Mouse (Mus musculus): Measurements from ENCODE around the gene Rbm47. TPM values are rescaled to one million over a fixed set of nuclear protein-coding genes. Genes with fewer than 3 reads are reported as not detected.
A peak's percentile ranks its signal among the peaks of the same experiment; 100 is the strongest.

Rbm47 gene
- polyA plus RNA-seq, 1 experiment: 37.2 TPM

DNA sequence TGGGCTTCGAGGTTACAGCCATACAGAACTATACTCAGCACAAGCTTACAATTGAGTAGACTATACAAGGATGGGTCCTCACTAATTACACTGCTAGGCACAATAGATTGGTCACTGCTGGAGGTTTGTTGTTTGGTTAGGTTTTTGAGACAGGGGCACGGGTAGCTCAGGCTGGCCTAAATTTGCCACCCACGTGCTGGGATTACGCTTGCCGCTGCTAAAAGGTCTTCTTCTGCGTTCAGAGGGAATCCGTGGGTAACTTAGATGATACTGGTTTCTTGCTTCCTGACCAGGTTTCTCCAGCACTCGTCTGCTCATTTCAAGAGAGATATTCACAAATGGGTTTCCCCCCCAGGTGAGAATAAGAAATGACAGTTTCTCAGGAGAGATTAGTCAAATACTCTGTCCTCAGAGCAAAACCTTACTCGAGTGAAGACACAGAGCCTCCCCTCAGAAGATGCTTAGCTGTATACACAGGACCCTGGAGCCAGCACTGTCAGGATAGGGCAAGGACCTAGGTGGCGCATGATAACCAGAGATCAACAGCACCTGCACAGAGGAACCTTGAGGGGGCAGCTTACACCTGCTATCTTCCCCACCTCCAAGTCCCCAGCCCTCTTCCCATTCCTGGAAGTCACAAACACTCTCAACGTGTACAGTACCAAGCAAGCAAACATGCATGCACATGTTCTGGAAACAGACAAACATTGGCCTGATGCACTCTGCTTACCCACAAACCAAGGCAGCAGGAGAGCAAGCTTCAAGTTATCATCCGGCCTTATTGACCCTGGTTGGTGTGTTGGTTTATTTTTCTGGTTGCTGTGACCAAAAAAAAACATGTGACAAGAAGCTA lies 104.6 kb downstream of the Rbm47 start:
- DNase-seq: no peak
- Histone ChIP-seq H3K4me1 (ENCODE audit: control insufficient read depth, insufficient read depth, low read length) (peaks cover 4% of the 10 kb centered on the region; the same call in 1 of the 2 replicates), H3K4me3 (replicated peaks; ENCODE audit: extremely low read depth, low read depth, low read length) (no peak overlapping the region)
- TF ChIP-seq POLR2A (IDR thresholded peaks at IDR 0.05; ENCODE audit: borderline replicate concordance, extremely low read depth, low read depth, low read length) (no peak), CTCF (IDR thresholded peaks at IDR 0.05; ENCODE audit: insufficient read depth, low read length) (0 out of 2 replicates have a peak, but pooled peaks have one; percentile 4)
- 78% methylated on average over 12 of the region's 12 CpGs for WGBS

DNA sequence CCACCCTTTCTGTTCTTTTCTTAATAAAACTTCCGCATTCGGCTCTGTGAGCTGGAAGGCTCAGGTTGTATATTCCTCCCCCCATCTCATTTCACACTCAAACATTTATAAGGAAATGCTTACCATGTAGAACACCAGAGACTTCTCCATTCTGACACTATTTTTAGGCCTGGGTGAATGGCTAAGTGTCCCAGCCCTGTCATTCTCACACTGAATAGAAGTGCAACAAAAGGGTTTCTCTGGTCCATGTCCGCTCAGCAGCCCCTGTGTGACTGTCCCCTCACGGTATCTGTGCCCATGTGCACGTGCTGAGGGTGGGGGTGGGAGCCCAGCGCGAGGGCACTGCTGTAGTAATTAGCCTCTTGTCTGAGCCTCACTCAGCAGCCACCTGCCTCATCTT lies 105.7 kb downstream of the Rbm47 start:
- Histone ChIP-seq H3K4me1 (ENCODE audit: control insufficient read depth, insufficient read depth, low read length) (peaks cover 4% of the 10 kb centered on the region; the same call in 1 of the 2 replicates), H3K4me3 (replicated peaks; ENCODE audit: extremely low read depth, low read depth, low read length) (no peak overlapping the region)
- no peak for TF ChIP-seq POLR2A (IDR thresholded peaks at IDR 0.05; ENCODE audit: borderline replicate concordance, extremely low read depth, low read depth, low read length)
- no peak for TF ChIP-seq CTCF (IDR thresholded peaks at IDR 0.05; ENCODE audit: insufficient read depth, low read length)
- 59% methylated on average over 7 of the region's 7 CpGs for WGBS
- DNase-seq: no peak

DNA sequence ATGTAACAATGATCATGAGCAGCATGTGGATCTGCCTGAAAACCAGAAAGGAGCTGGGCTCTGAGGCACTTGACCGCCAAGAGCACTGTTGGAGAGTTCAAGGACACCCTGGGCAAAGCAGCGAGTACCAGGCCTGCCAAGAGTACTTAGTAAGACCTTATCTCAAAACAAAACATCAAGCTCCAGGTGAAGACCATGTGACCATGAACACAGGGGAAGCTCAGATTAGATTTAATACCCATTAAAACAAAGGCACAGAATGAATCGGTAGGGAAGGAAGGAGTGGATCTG lies 110.0 kb downstream of the Rbm47 start:
- TF ChIP-seq CTCF (IDR thresholded peaks at IDR 0.05; ENCODE audit: insufficient read depth, low read length) (no peak), POLR2A (IDR thresholded peaks at IDR 0.05; ENCODE audit: borderline replicate concordance, extremely low read depth, low read depth, low read length) (no peak)
- no peak for DNase-seq

DNA sequence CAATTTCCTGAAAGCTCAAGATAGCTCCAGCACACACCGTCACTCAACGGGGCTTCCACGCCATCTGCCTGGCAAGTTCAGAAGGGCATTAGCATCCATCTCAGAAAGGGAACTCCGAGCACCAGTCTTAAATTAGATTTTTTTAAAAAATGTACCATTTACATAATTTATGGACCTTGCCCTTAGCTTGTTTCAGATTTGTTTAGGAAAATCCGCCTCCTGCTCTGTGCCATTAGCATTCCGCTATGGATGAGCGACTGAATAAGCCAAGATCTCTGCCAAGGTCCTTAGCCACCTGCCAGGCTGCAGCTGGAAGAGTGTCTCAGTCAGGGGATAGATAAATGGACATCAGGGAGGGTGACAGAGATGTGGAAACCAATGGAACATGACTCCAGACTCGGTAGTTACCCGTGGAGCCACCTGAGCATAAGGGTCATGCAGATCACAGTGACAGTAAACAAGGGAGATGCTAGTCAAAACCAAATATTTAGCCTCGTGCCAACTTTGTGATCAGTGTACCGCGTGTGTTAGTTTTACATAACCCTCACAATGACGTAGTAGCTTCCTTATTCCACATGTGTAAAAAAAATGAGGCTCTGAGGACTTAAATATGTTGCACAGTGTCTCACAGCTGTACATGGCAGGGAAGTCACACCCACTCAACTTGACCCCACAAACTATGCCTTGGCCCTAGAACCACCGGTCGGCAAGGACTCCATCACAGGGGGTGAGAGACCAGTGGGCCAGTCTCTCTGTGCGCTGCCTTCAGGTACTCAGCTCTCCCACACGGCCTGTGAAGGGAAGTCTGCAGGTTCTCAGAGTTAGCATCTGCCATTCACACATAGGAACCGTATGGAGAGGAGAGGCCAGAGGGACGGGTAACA lies 110.6 kb downstream of the Rbm47 start:
- no peak overlapping the region for H3K4me3 ChIP-seq (replicated peaks; ENCODE audit: extremely low read depth, low read depth, low read length)
- DNase-seq: no peak
- WGBS: 66% methylated on average over 19 of the region's 19 CpGs
- no peaks in the 10 kb centered on the region for H3K4me1 ChIP-seq (ENCODE audit: control insufficient read depth, insufficient read depth, low read length)
- no peak for TF ChIP-seq POLR2A (IDR thresholded peaks at IDR 0.05; ENCODE audit: borderline replicate concordance, extremely low read depth, low read depth, low read length)
- TF ChIP-seq CTCF (IDR thresholded peaks at IDR 0.05; ENCODE audit: insufficient read depth, low read length): no peak

More for the DNA sequence above, 110.0 kb downstream of the Rbm47 start:
- peaks cover 2% of the 10 kb centered on the region; the same call in 1 of the 2 replicates for H3K4me1 ChIP-seq (ENCODE audit: control insufficient read depth, insufficient read depth, low read length)
- WGBS: 66% methylated on average over 3 of the region's 3 CpGs
- no peak overlapping the region for H3K4me3 ChIP-seq (replicated peaks; ENCODE audit: extremely low read depth, low read depth, low read length)

DNA sequence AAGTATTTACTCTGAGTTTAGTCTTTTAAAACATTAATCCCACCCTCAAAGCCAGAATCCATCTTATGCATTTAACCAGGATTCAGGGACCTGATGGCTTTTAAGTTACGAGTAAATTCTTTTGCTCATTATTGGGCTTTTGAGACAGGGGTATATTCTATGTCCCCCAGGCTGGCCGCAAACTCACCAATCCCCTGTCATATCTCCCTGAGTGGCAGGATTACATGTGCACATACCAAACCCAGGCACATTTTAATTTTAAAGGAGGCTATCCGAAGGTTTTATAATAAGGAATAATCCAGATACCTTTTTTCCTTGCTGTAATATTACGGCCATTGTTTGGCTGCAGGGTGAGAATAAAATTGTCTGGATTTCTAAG lies 111.3 kb downstream of the Rbm47 start:
- WGBS: 86% methylated on average over 4 of the region's 4 CpGs
- no peak overlapping the region for H3K4me3 ChIP-seq (replicated peaks; ENCODE audit: extremely low read depth, low read depth, low read length)
- DNase-seq: no peak
- TF ChIP-seq POLR2A (IDR thresholded peaks at IDR 0.05; ENCODE audit: borderline replicate concordance, extremely low read depth, low read depth, low read length) (no peak), CTCF (IDR thresholded peaks at IDR 0.05; ENCODE audit: insufficient read depth, low read length) (no peak)
- no peaks in the 10 kb centered on the region for H3K4me1 ChIP-seq (ENCODE audit: control insufficient read depth, insufficient read depth, low read length)

DNA sequence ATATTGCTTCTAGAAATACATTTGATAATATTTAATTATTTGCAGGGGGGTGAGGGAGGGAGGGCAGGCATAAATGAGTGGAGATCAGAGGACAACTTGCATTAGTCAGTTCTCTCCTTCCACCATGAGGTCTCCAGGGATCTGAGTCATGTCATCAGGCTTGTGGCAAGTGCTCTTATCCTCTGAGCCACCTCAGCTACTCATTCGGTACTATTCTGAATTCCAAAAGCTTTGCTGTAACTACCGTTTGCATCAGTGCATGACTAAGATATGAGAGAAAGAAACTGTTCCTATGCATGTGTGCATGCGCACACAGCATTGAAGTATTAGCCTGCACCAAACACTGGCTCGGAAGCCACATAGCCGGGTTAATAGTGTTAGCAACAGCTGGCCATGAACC lies 114.1 kb downstream of the Rbm47 start:
- WGBS: 77% methylated on average over 5 of the region's 5 CpGs

DNA sequence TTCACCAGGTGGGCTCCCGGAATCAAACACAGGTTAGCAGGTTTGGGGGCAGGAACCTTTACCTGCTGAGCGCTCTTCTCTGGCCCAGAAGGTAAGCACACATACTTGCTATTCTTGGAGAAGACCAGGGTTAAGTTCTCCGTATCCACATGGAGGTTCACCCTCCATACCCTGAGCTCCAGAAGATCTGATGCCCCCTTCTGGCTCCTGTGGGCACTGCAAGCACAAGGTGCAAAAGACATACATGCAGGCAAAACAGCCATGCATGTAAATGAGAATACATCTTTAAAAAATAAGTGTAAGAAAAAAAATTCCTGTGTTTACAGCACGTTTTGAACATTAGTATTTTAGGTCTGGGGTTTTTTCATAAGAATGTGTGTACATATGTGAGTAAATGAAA lies 116.2 kb downstream of the Rbm47 start:
- DNase-seq: no peak
- WGBS: 79% methylated on average over 4 of the region's 4 CpGs
- no peak for TF ChIP-seq POLR2A (IDR thresholded peaks at IDR 0.05; ENCODE audit: borderline replicate concordance, extremely low read depth, low read depth, low read length)
- TF ChIP-seq CTCF (IDR thresholded peaks at IDR 0.05; ENCODE audit: insufficient read depth, low read length): peak; percentile 28; the same call in 1 of the 2 replicates
- Histone ChIP-seq H3K4me3 (replicated peaks; ENCODE audit: extremely low read depth, low read depth, low read length) (no peak overlapping the region), H3K4me1 (ENCODE audit: control insufficient read depth, insufficient read depth, low read length) (no peaks in the 10 kb centered on the region)

More for the DNA sequence above, 114.1 kb downstream of the Rbm47 start:
- H3K4me1 ChIP-seq (ENCODE audit: control insufficient read depth, insufficient read depth, low read length): no peaks in the 10 kb centered on the region
- no peak overlapping the region for H3K4me3 ChIP-seq (replicated peaks; ENCODE audit: extremely low read depth, low read depth, low read length)
- no peak for TF ChIP-seq CTCF (IDR thresholded peaks at IDR 0.05; ENCODE audit: insufficient read depth, low read length)
- TF ChIP-seq POLR2A (IDR thresholded peaks at IDR 0.05; ENCODE audit: borderline replicate concordance, extremely low read depth, low read depth, low read length): no peak
- DNase-seq: no peak

DNA sequence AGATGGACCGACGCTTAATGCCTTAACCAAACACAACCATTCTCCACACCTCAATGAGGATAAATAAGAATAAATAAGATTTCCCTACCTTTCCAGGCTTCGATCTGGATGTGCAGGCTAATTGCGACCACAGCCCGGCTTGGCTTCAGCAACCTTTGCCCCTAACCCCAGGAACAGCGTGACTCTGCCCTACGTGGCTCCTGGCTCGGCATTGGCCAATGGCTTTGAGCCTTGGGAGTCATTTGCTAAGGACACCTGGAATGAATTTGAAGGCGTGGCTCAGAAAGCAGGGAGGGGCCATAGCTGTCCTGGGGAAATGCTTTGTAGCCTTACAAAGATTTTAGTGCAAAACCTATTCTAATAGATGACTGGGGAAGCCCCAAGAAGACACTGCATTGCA lies 118.5 kb downstream of the Rbm47 start:
- TF ChIP-seq POLR2A (IDR thresholded peaks at IDR 0.05; ENCODE audit: borderline replicate concordance, extremely low read depth, low read depth, low read length) (no peak), CTCF (IDR thresholded peaks at IDR 0.05; ENCODE audit: insufficient read depth, low read length) (no peak)
- H3K4me3 ChIP-seq (replicated peaks; ENCODE audit: extremely low read depth, low read depth, low read length): no peak overlapping the region
- H3K4me1 ChIP-seq (ENCODE audit: control insufficient read depth, insufficient read depth, low read length): no peaks in the 10 kb centered on the region
- DNase-seq: no peak
- WGBS: 60% methylated on average over 9 of the region's 9 CpGs

DNA sequence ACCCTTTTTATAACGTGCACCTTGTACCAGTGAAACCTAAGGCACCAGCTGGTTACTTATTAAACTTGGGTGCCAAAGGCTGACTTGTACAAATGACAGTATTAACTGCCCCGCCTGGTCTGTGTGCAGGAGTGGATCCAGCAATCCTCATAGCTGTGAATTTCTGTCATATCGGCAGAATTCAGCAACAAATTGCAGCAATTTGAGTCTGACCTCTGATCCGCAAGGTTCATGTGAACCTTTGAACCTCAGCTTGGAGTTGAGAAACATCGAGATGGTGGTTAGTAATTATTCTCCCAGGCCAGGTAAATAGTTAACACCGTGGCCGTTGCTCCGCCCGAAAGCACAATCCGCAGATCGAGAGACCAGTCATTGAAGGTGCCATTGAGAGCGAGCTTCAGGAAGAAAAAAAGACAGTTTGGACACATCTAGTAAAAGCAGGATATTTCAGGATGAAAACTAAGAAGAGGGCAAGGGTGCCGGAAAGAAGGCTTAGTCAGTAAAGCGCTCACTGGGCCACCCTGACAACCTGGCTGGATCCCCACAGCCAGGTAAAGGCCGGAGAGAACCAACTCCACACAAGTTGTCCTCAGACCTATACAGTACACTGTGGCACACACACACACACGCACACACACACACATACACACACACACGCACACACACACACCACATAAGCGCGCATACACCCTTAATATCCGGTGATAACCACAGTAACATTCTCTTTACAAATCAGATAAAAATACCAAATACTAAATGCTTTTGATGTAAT lies 120.0 kb downstream of the Rbm47 start:
- no peak for DNase-seq
- no peak overlapping the region for H3K4me3 ChIP-seq (replicated peaks; ENCODE audit: extremely low read depth, low read depth, low read length)
- H3K4me1 ChIP-seq (ENCODE audit: control insufficient read depth, insufficient read depth, low read length): no peaks in the 10 kb centered on the region
- 73% methylated on average over 20 of the region's 20 CpGs for WGBS
- TF ChIP-seq POLR2A (IDR thresholded peaks at IDR 0.05; ENCODE audit: borderline replicate concordance, extremely low read depth, low read depth, low read length) (no peak), CTCF (IDR thresholded peaks at IDR 0.05; ENCODE audit: insufficient read depth, low read length) (no peak)
